Mouse (Mus musculus): Measurements from ENCODE around the gene Lcp1. TPM values are rescaled to one million over a fixed set of nuclear protein-coding genes. Genes with fewer than 3 reads are reported as not detected.
"Not testable (repeated sequence)": the region's sequence is repeated elsewhere in the genome, so short reads cannot be mapped to it uniquely, and the experiment has no call there.

The Lcp1 gene
- total and polyA plus RNA-seq, 3 experiments: 6.8 to 15.2 (median 14.3) TPM

GRCm38 (mm10) chr14:75138503-75138902 lies 7.6 kb downstream of the Lcp1 start:
- Histone ChIP-seq H3K27me3 (ENCODE audit: control insufficient read depth, insufficient read depth, low read length) (no peaks in the 10 kb centered on the region), H3K9ac (ENCODE audit: low read depth, low read length) (no peak overlapping the region), H3K27ac (no peak overlapping the region), H3K79me2 (replicated peaks; ENCODE audit: control insufficient read depth, insufficient read depth, low read length) (no peaks in the 10 kb centered on the region), H3K4me1 (ENCODE audit: control insufficient read depth, insufficient read depth, low read length) (no peaks in the 10 kb centered on the region), H3K36me3 (ENCODE audit: control insufficient read depth, insufficient read depth, low read length) (no peaks in the 10 kb centered on the region), H3K4me3 (no peak overlapping the region)
- WGBS: 56% methylated on average over 10 of the region's 10 CpGs
- no peak for DNase-seq
- TF ChIP-seq EP300 (IDR thresholded peaks at IDR 0.05; ENCODE audit: insufficient read depth, low read depth, low read length) (no peak), POLR2A (IDR thresholded peaks at IDR 0.05; ENCODE audit: insufficient read depth, low read depth, low read length) (no peak), CTCF (IDR thresholded peaks at IDR 0.05) (no peak)
- intact Hi-C loops (cut with DNase I): no loop called here

DNA sequence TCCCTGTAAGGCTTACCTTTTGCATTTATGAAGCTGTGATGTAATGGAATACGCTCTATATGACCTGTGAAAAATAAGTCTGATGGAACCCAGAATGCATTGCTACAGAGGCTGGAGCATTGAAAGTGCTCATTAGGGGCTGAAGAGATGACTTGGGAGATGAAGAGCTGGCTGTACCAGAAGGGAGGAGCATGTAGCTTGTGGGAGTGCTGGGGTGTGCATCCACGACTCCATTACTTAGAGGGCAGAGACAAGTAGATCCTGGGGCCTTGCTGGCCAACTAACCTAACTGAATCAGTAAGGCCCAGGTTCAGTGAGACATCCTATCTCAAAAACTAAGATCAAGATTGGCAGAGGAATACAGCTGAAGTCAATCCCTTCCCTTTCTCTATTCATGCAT lies 8.3 kb downstream of the Lcp1 start:
- TF ChIP-seq POLR2A (IDR thresholded peaks at IDR 0.05; ENCODE audit: insufficient read depth, low read depth, low read length): no peak
- TF ChIP-seq CTCF (IDR thresholded peaks at IDR 0.05): no peak
- no peak for TF ChIP-seq EP300 (IDR thresholded peaks at IDR 0.05; ENCODE audit: insufficient read depth, low read depth, low read length)
- Histone ChIP-seq H3K79me2 (replicated peaks; ENCODE audit: control insufficient read depth, insufficient read depth, low read length) (no peaks in the 10 kb centered on the region), H3K4me3 (no peak overlapping the region), H3K9ac (ENCODE audit: low read depth, low read length) (no peak overlapping the region), H3K36me3 (ENCODE audit: control insufficient read depth, insufficient read depth, low read length) (no peaks in the 10 kb centered on the region), H3K4me1 (ENCODE audit: control insufficient read depth, insufficient read depth, low read length) (no peaks in the 10 kb centered on the region), H3K27ac (no peak overlapping the region), H3K27me3 (ENCODE audit: control insufficient read depth, insufficient read depth, low read length) (no peaks in the 10 kb centered on the region)
- no peak for DNase-seq
- intact Hi-C loops (cut with DNase I): no loop called here
- 90% methylated on average over 2 of the region's 2 CpGs for WGBS

DNA sequence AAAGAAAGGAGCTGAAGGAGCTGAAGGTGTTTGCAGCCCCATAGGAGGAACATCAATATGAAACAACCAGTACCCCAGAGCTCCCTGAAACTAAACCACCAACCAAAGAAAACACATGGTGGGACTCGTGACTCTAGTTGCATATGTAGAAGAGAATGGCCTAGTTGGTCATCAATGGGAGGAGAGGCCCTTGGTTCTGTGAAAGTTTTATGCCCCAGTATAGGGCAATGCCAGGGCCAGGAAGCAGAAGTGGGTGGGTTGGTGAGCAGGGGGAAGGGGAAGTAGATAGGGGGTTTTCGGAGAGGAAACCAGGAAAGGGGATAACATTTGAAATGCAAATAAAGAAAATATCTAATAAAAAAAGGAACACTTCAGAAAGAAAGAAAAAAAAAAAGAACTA lies 16.8 kb downstream of the Lcp1 start:
- 64% methylated on average over 2 of the region's 2 CpGs for WGBS
- H3K9ac ChIP-seq (ENCODE audit: low read depth, low read length); H3K79me2 ChIP-seq (replicated peaks; ENCODE audit: control insufficient read depth, insufficient read depth, low read length); H3K27ac ChIP-seq; H3K27me3 ChIP-seq (ENCODE audit: control insufficient read depth, insufficient read depth, low read length); DNase-seq; intact Hi-C loops (cut with DNase I); H3K4me3 ChIP-seq; H3K4me1 ChIP-seq (ENCODE audit: control insufficient read depth, insufficient read depth, low read length); H3K36me3 ChIP-seq (ENCODE audit: control insufficient read depth, insufficient read depth, low read length): not testable (repeated sequence)

- DNase-seq: peak in 1 of 2 experiments; percentile 26
- no peak for TF ChIP-seq CTCF (IDR thresholded peaks at IDR 0.05)
- no peak for TF ChIP-seq EP300 (IDR thresholded peaks at IDR 0.05; ENCODE audit: insufficient read depth, low read depth, low read length)
- no peak for TF ChIP-seq POLR2A (IDR thresholded peaks at IDR 0.05; ENCODE audit: insufficient read depth, low read depth, low read length)
- intact Hi-C loops (cut with DNase I): no loop called here
- Histone ChIP-seq H3K4me3 (no peak overlapping the region), H3K4me1 (ENCODE audit: control insufficient read depth, insufficient read depth, low read length) (no peaks in the 10 kb centered on the region), H3K27ac (no peak overlapping the region; the same call in 1 of the 2 replicates), H3K79me2 (replicated peaks; ENCODE audit: control insufficient read depth, insufficient read depth, low read length) (no peaks in the 10 kb centered on the region), H3K27me3 (ENCODE audit: control insufficient read depth, insufficient read depth, low read length) (no peaks in the 10 kb centered on the region), H3K9ac (ENCODE audit: low read depth, low read length) (no peak overlapping the region), H3K36me3 (ENCODE audit: control insufficient read depth, insufficient read depth, low read length) (no peaks in the 10 kb centered on the region)
- 26% methylated on average over 9 of the region's 9 CpGs for WGBS
These were observed 17.3 kb downstream of the Lcp1 start for GRCm38 (mm10) chr14:75148229-75148628.

- Histone ChIP-seq H3K9ac (ENCODE audit: low read depth, low read length) (no peak overlapping the region), H3K4me1 (ENCODE audit: control insufficient read depth, insufficient read depth, low read length) (no peaks in the 10 kb centered on the region), H3K27ac (no peak overlapping the region), H3K36me3 (ENCODE audit: control insufficient read depth, insufficient read depth, low read length) (no peaks in the 10 kb centered on the region), H3K27me3 (ENCODE audit: control insufficient read depth, insufficient read depth, low read length) (no peaks in the 10 kb centered on the region), H3K79me2 (replicated peaks; ENCODE audit: control insufficient read depth, insufficient read depth, low read length) (no peaks in the 10 kb centered on the region), H3K4me3 (no peak overlapping the region)
- intact Hi-C loops (cut with DNase I): no loop called here
- DNase-seq: no peak
- WGBS: 50% methylated on average over 2 of the region's 2 CpGs
- TF ChIP-seq EP300 (IDR thresholded peaks at IDR 0.05; ENCODE audit: insufficient read depth, low read depth, low read length) (no peak), POLR2A (IDR thresholded peaks at IDR 0.05; ENCODE audit: insufficient read depth, low read depth, low read length) (no peak), CTCF (IDR thresholded peaks at IDR 0.05) (no peak)
These were observed 19.8 kb downstream of the Lcp1 start for GRCm38 (mm10) chr14:75150653-75151052.

DNA sequence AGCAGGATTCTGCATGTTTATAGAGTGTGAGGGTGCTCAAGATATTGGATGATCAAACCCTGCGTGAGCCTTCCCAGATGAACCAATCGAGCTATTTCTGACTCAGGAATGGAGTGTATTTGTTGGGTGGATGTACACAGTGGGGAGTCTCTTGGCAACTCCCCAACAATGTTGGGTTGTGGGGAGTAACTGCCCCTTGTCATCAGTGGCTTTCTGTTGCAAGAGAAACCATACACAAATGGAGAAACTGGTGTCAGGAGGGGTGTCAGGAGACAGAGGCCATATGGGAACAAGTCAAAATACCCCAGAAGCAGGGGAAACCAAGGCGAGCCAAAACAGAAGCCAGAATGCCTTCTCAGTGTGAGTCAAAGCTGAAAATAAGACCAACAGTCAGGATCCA lies 20.2 kb downstream of the Lcp1 start:
- Histone ChIP-seq H3K27ac (no peak overlapping the region), H3K36me3 (ENCODE audit: control insufficient read depth, insufficient read depth, low read length) (no peaks in the 10 kb centered on the region), H3K79me2 (replicated peaks; ENCODE audit: control insufficient read depth, insufficient read depth, low read length) (no peaks in the 10 kb centered on the region), H3K27me3 (ENCODE audit: control insufficient read depth, insufficient read depth, low read length) (no peaks in the 10 kb centered on the region), H3K4me1 (ENCODE audit: control insufficient read depth, insufficient read depth, low read length) (no peaks in the 10 kb centered on the region), H3K4me3 (no peak overlapping the region), H3K9ac (ENCODE audit: low read depth, low read length) (no peak overlapping the region)
- intact Hi-C loops (cut with DNase I): no loop called here
- DNase-seq: no peak
- WGBS: 56% methylated on average over 3 of the region's 3 CpGs
- TF ChIP-seq POLR2A (IDR thresholded peaks at IDR 0.05; ENCODE audit: insufficient read depth, low read depth, low read length) (no peak), EP300 (IDR thresholded peaks at IDR 0.05; ENCODE audit: insufficient read depth, low read depth, low read length) (no peak), CTCF (IDR thresholded peaks at IDR 0.05) (no peak)

All from heart, adult 2 months (tissue).